Mouse (Mus musculus) heart, embryonic 11.5 days (tissue): ENCODE results near the gene Tssk4. TPM values are rescaled to one million over a fixed set of nuclear protein-coding genes. Genes with fewer than 3 reads are reported as not detected.

Experiments used
- ATAC-seq: fragments of 200-750 bp; cut with Nextera tagmentation; replicated peaks from 2 replicates; pipeline ENCODE4 v1.8.0; 2017; ENCODE audit warnings: moderate library complexity; ENCODE audit not compliant: insufficient number of reproducible peaks, low FRiP score, low TSS enrichment
- H3K27ac ChIP-seq: fragments of 300-500 bp; sonication (generic); 2 replicates; pipeline ENCODE4 v1.5.1; 2014; ENCODE audit warnings: mild to moderate bottlenecking, low read depth, low read length
- H3K27me3 ChIP-seq: fragments of 300-500 bp; sonication (generic); 2 replicates; pipeline ENCODE4 v1.6.1; 2014; ENCODE audit warnings: mild to moderate bottlenecking, low read length, mixed read lengths; ENCODE audit not compliant: control insufficient read depth, insufficient read depth
- H3K36me3 ChIP-seq: fragments of 300-500 bp; sonication (generic); 2 replicates; pipeline ENCODE4 v1.6.1; 2014; ENCODE audit warnings: mild to moderate bottlenecking, low read length, moderate library complexity, mixed read lengths; ENCODE audit not compliant: control insufficient read depth, insufficient read depth
- H3K4me1 ChIP-seq: fragments of 300-500 bp; sonication (generic); 2 replicates; pipeline ENCODE4 v1.6.1; 2014; ENCODE audit warnings: low read length; ENCODE audit not compliant: control insufficient read depth, insufficient read depth
- H3K4me2 ChIP-seq: fragments of 300-500 bp; sonication (generic); 2 replicates; pipeline ENCODE4 v1.6.1; 2014; ENCODE audit warnings: mild to moderate bottlenecking, moderate library complexity
- H3K4me3 ChIP-seq: fragments of 300-500 bp; sonication (generic); 2 replicates; pipeline ENCODE4 v1.5.1; 2014; ENCODE audit warnings: low read depth, low read length
- H3K9ac ChIP-seq: fragments of 300-500 bp; sonication (generic); 2 replicates; pipeline ENCODE4 v1.6.1; 2014; ENCODE audit warnings: mild to moderate bottlenecking, low read depth, low read length, moderate library complexity
- H3K9me3 ChIP-seq: fragments of 300-500 bp; sonication (generic); replicated peaks from 2 replicates; pipeline ENCODE4 v1.6.1; 2016; ENCODE audit warnings: low read length; ENCODE audit not compliant: control insufficient read depth
- WGBS: fragments of 180-500 bp; shearing (Covaris S2); extraction: QIAGEN DNeasy Blood & Tissue Kit; methylation state at CpG from one replicate; pipeline ENCODE4 v1.1.7; 2014; ENCODE audit not compliant: insufficient replicate concordance; 5-methylcytosine and 5-hydroxymethylcytosine counted together
- polyA plus RNA-seq: library from polyadenylated mRNA; unstranded; fragments of >200 nt; fragmentation: Nextera tagmentation; extraction: Ambion mirVana; gene quantifications from 2 replicates; pipeline ENCODE4 v1.2.1, GENCODE M21; 2014

Tssk4 gene
- polyA plus RNA-seq, 1 experiment from 2014 or later: 0.63 TPM

DNA sequence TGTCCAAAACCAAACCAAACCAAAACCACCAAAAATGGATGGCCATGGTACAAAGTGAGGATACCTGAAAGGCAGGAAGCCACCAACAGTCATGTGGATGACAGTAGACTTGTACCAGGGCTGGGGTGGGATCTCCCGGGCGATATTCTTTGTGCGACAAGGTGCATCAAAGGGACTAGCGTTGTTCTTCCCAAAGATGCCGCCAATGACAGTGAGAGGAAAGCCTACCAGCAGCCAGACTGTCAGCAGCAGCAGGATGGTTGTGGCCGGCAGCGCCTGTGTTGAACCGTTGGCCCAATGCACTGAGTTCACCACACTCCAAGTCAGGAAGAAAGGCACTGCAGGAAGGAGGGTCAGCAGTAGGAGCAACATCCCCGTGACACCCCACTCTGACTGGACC is 12.2 kb upstream of the Tssk4 start, which contains the start of gene Gm49378:
TSS of gene Gm49378 (minus strand) at position 101 of the 400 bp plus-strand sequence.
- peaks cover 34% of the 10 kb centered on the region for H3K36me3 ChIP-seq
- WGBS: 92% methylated on average over 9 of the region's 9 CpGs
- no peak for ATAC-seq

GRCm38 (mm10) chr14:55640816-55641215 is 9.2 kb upstream of the Tssk4 start:
- Histone ChIP-seq H3K27me3 (no peaks in the 10 kb centered on the region), H3K9ac (no peak overlapping the region), H3K36me3 (peaks cover 23% of the 10 kb centered on the region), H3K4me1 (peaks cover 18% of the 10 kb centered on the region), H3K4me3 (no peak overlapping the region), H3K4me2 (no peak overlapping the region), H3K9me3 (no peaks in the 10 kb centered on the region), H3K27ac (no peak overlapping the region)
- 96% methylated on average over 14 of the region's 14 CpGs for WGBS
- no peak for ATAC-seq

More for the DNA sequence above, 12.2 kb upstream of the Tssk4 start, which contains the start of gene Gm49378:
- Histone ChIP-seq H3K4me2 (no peak within 1 kb of the TSS), H3K4me3 (no peak within 1 kb of the TSS), H3K9me3 (no peaks in the 10 kb centered on the region), H3K4me1 (peaks cover 9% of the 10 kb centered on the region), H3K27ac (no peak within 1 kb of the TSS), H3K27me3 (no peaks in the 10 kb centered on the region), H3K9ac (no peak within 1 kb of the TSS)

GRCm38 (mm10) chr14:55641291-55641690 is 8.7 kb upstream of the Tssk4 start:
- H3K9me3 ChIP-seq: no peaks in the 10 kb centered on the region
- H3K27me3 ChIP-seq: no peaks in the 10 kb centered on the region
- WGBS: 95% methylated on average over 13 of the region's 13 CpGs
- no peak overlapping the region for H3K4me3 ChIP-seq
- no peak overlapping the region for H3K27ac ChIP-seq
- H3K9ac ChIP-seq: no peak overlapping the region
- peaks cover 18% of the 10 kb centered on the region for H3K4me1 ChIP-seq
- no peak for ATAC-seq
- no peak overlapping the region for H3K4me2 ChIP-seq
- peaks cover 23% of the 10 kb centered on the region for H3K36me3 ChIP-seq

- 20% methylated on average over 8 of the region's 8 CpGs for WGBS
- ATAC-seq: 0 out of 2 replicates have a peak, but pooled peaks have one; percentile 14
These were observed 7.3 kb upstream of the Tssk4 start for GRCm38 (mm10) chr14:55642679-55643059.

DNA sequence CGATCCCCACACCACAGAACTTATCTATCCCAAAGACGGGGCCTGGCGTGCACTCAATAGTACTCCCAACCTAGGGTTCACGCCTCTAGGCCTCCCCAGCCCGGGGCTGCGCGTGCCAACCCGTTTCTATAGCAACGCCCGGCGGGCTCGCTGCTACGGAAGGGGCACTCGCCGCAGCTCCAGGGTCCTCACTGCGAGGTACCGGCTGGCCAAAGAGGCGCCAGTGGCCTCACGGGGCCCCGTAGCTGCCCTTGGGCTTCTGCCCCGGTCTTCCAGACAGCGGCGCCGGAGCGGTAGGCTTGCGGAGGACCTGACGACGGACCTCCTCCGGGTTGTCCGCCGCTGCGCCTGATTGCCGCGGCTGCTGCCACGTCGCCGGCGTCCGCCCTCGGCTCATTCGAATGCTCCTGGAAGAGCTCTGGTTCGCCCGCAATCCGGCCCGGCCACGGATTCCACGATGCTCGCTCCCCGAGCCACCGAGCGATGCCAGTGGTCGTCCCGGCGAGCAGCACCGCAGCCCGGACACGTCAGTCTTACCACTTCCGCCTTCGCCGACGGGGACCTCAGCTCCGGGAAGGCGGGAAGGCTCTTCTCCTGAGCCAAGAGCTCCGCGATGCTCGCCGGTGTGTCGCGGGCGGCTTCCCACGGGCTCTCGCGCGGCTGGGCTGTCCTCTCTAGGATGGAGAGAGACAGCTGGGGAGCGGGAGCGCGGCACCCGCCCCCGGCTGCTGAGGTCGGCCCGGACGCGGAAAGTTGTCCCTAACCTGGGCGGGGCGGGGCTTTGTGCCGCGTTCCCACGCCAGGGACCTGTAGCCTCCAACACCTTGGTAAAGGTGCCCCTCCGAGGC is 6.7 kb upstream of the Tssk4 start, which contains the start of gene Tm9sf1:
TSS of gene Tm9sf1 (minus strand) at position 747 of the 848 bp plus-strand sequence.
- peaks cover 14% of the 10 kb centered on the region for H3K36me3 ChIP-seq

More at GRCm38 (mm10) chr14:55642679-55643059, 7.3 kb upstream of the Tssk4 start:
- Histone ChIP-seq H3K4me1 (peaks cover 18% of the 10 kb centered on the region), H3K27me3 (no peaks in the 10 kb centered on the region), H3K36me3 (peaks cover 19% of the 10 kb centered on the region), H3K9me3 (no peaks in the 10 kb centered on the region), H3K4me3 (peak overlapping the region; percentile 96), H3K27ac (peak overlapping the region; percentile 95), H3K9ac (peak overlapping the region; percentile 97), H3K4me2 (peak overlapping the region; percentile 91)

DNA sequence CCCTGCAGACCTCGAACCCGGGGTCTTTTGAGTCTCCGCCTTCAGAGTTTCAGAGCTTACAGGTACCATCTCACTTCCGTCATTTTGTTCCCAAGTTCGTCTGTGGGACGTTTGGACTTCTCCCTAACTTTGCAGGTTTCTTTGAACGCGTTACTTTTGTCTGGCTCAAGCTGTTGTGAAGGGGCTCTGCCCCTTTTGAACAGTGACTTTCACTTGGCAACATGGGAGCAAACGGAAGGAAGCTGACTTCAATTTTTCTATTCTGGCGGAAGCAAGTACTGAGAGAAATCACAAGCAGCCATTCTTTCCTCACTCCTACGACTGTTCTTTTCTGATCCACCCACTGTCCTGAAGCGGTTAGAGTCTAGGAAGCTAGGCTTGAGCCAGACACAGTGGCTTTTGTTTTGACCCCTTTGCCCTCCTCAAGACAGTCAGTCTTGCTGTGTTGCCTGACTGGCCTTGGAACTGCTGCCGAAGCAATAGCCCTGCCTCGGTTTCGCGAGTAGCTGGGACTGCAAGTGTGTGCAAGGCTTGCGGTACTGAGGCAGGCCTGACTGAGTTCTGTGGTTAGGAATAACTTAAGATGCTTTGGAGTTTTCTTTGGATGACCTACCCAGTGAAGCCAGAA is 5.6 kb upstream of the Tssk4 start:
- H3K9me3 ChIP-seq: no peaks in the 10 kb centered on the region
- peak overlapping the region; percentile 97 for H3K9ac ChIP-seq
- H3K4me3 ChIP-seq: peak overlapping the region; percentile 96
- WGBS: 32% methylated on average over 17 of the region's 17 CpGs
- no peak for ATAC-seq
- H3K4me2 ChIP-seq: peak overlapping the region; percentile 91
- peaks cover 12% of the 10 kb centered on the region for H3K36me3 ChIP-seq
- no peaks in the 10 kb centered on the region for H3K27me3 ChIP-seq
- peak overlapping the region; percentile 95; the same call in 1 of the 2 replicates for H3K27ac ChIP-seq
- peaks cover 18% of the 10 kb centered on the region for H3K4me1 ChIP-seq

More for the DNA sequence above, 6.7 kb upstream of the Tssk4 start, which contains the start of gene Tm9sf1:
- ATAC-seq: peak; percentile 82
- Histone ChIP-seq H3K27me3 (no peaks in the 10 kb centered on the region), H3K9me3 (no peaks in the 10 kb centered on the region), H3K4me2 (peak within 1 kb of the TSS; percentile 91), H3K4me3 (peak within 1 kb of the TSS; percentile 96), H3K4me1 (peaks cover 18% of the 10 kb centered on the region), H3K9ac (peak within 1 kb of the TSS; percentile 97), H3K27ac (peak within 1 kb of the TSS; percentile 95)
- under 1% methylated on average over 87 of the region's 89 CpGs for WGBS

DNA sequence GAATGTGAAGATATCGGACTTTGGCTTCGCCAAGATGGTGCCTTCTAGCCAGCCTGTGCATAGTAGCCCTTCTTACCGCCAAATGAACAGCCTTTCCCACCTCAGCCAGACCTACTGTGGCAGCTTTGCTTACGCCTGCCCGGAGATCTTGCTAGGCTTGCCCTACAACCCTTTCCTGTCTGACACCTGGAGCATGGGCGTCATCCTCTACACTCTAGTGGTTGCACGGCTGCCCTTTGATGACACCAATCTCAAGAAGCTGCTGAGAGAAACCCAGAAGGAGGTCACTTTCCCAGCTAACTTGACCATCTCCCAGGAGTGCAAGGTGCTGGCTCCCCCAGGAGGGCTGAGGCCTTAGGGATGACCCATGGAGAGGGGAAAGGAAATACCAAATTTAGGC is 1.5 kb downstream of the Tssk4 start:
- Histone ChIP-seq H3K27ac (no peak overlapping the region), H3K4me2 (no peak overlapping the region), H3K4me1 (no peaks in the 10 kb centered on the region), H3K9me3 (no peaks in the 10 kb centered on the region), H3K4me3 (no peak overlapping the region), H3K36me3 (peaks cover under 1% of the 10 kb centered on the region), H3K27me3 (no peaks in the 10 kb centered on the region), H3K9ac (no peak overlapping the region)
- 80% methylated on average over 7 of the region's 7 CpGs for WGBS
- no peak for ATAC-seq

GRCm38 (mm10) chr14:55656935-55657334 is 7.0 kb downstream of the Tssk4 start:
- H3K4me1 ChIP-seq: peaks cover 12% of the 10 kb centered on the region; the same call in 1 of the 2 replicates
- H3K4me2 ChIP-seq: peak overlapping the region; percentile 35
- H3K9me3 ChIP-seq: no peaks in the 10 kb centered on the region
- WGBS: 51% methylated on average over 3 of the region's 3 CpGs
- peaks cover 9% of the 10 kb centered on the region for H3K36me3 ChIP-seq
- H3K4me3 ChIP-seq: no peak overlapping the region
- H3K27me3 ChIP-seq: no peaks in the 10 kb centered on the region
- H3K27ac ChIP-seq: peak overlapping the region; percentile 87
- ATAC-seq: no peak
- H3K9ac ChIP-seq: 0 out of 2 replicates have a peak overlapping the region, but pooled peaks have one; percentile 24
